Mouse (Mus musculus): Measurements from ENCODE around the gene Slc16a7. TPM values are rescaled to one million over a fixed set of nuclear protein-coding genes. Genes with fewer than 3 reads are reported as not detected.

The Slc16a7 gene
- polyA plus RNA-seq, 2 experiments = 3.4 to 9.7 TPM

DNA sequence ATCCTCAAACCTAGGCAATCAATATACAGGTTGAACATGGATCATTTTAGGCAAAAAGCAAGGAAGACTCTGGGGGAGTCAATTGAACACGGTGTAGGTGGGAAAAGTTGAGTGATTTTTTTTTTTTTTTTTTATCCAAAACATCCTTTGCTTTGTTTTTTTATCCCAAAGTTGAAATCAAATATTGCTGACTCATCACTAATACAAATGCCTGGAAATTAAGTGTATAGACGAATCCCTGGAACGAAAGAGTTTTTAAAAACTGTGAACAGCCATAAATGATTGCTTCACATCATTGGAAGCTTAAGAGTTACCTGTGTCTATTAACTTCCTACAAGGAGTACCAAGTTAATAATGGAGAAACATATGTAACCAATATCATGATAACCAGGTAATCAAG is 206.7 kb downstream of the Slc16a7 start:
- DNase-seq (ENCODE audit: low read depth in 3 of 3, low spot score in 3 of 3) = no peak
- no peak for ATAC-seq (ENCODE audit: insufficient read depth)

DNA sequence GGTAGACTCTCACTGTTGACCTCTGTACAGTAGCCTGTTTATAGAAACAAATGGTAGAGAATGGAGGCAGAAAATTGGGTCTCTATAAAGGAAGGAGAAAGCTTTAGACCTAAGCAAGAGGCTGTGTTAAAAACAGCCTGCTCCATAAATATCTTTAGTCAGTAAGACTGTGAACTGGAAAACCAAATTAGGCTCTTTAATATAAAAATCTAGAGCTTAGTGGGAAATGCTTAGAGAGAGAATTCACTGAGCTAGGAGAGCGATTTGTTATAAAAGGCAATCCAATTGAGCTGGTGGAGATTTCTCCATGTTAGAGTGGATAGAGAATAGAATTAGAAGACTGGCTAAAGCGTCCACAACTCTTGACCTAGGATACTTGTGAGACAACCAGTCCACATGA is 211.5 kb downstream of the Slc16a7 start:
- Histone ChIP-seq H3K27ac (no peak overlapping the region), H3K4me2 (ENCODE audit: low read depth) (no peak overlapping the region), H3K9me3 (ENCODE audit: control insufficient read depth, low read length) (no peaks in the 10 kb centered on the region), H3K4me1 (replicated peaks; ENCODE audit: control insufficient read depth in 2 of 2, insufficient read depth in 2 of 2, low read length in 1 of 2) (no peaks in the 10 kb centered on the region), H3K9ac (replicated peaks) (no peak overlapping the region), H3K36me3 (replicated peaks; ENCODE audit: control insufficient read depth, insufficient read depth, low read depth) (no peaks in the 10 kb centered on the region), H3K4me3 (ENCODE audit: insufficient read depth in 1 of 2, low read depth in 2 of 2, low read length in 2 of 2) (no peak overlapping the region), H3K27me3 (ENCODE audit: control insufficient read depth, insufficient read depth, low read length) (no peaks in the 10 kb centered on the region)
- no peak for ATAC-seq (ENCODE audit: insufficient read depth)
- no peak for DNase-seq (ENCODE audit: low read depth in 3 of 3, low spot score in 3 of 3)
- TF ChIP-seq EP300 (IDR thresholded peaks at IDR 0.05; ENCODE audit: low read depth) (no peak), CTCF (IDR thresholded peaks at IDR 0.05; ENCODE audit: low read depth) (no peak)
- WGBS (ENCODE audit: insufficient replicate concordance) = 55% methylated on average over 2 of the region's 2 CpGs

More for the DNA sequence above, 206.7 kb downstream of the Slc16a7 start:
- no peak for TF ChIP-seq CTCF (IDR thresholded peaks at IDR 0.05; ENCODE audit: low read depth)
- no peaks in the 10 kb centered on the region for H3K36me3 ChIP-seq (replicated peaks; ENCODE audit: control insufficient read depth, insufficient read depth, low read depth)
- no peaks in the 10 kb centered on the region for H3K4me1 ChIP-seq (replicated peaks; ENCODE audit: control insufficient read depth in 2 of 2, insufficient read depth in 2 of 2, low read length in 1 of 2)
- WGBS (ENCODE audit: insufficient replicate concordance) = 58% methylated on average over 3 of the region's 3 CpGs
- H3K4me3 ChIP-seq (ENCODE audit: insufficient read depth in 1 of 2, low read depth in 2 of 2, low read length in 2 of 2) = no peak overlapping the region
- H3K9me3 ChIP-seq (ENCODE audit: control insufficient read depth, low read length) = no peaks in the 10 kb centered on the region
- no peaks in the 10 kb centered on the region for H3K27me3 ChIP-seq (ENCODE audit: control insufficient read depth, insufficient read depth, low read length)
- no peak overlapping the region for H3K4me2 ChIP-seq (ENCODE audit: low read depth)
- H3K9ac ChIP-seq (replicated peaks) = no peak overlapping the region
- H3K27ac ChIP-seq = no peak overlapping the region

DNA sequence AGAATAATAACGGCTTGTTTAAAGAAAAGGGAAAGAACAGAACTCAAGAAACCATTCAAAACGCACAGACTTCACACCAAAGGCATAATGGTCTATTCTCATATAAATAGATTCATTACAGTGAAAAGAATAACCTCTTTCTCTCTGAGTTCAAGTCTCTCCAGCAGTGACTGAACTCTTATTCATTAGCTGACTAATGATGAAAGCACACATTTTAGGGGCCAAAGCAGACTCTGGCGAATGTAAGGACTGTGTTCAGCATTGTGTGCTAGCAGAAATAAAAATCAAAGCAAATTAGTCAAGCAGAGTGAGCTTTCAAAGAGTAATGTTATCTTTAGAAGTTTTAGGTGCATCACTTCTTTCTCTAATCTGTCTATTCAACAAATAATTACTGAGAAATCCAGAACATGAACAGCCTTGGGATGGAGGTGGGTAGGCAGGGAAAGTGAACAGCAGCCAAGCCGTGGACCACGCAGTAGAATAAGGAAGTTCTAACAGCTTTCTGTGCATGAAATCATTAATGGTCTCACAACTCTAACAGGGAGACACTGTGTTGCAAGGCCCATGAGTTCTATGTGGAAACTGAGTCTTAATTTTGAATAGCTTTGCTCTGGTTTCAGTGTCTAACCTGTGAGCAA is 214.1 kb downstream of the Slc16a7 start:
- H3K9ac ChIP-seq (replicated peaks) = no peak overlapping the region
- no peak overlapping the region for H3K27ac ChIP-seq
- DNase-seq (ENCODE audit: low read depth in 3 of 3, low spot score in 3 of 3) = no peak
- TF ChIP-seq EP300 (IDR thresholded peaks at IDR 0.05; ENCODE audit: low read depth) (no peak), CTCF (IDR thresholded peaks at IDR 0.05; ENCODE audit: low read depth) (no peak)
- H3K4me1 ChIP-seq (replicated peaks; ENCODE audit: control insufficient read depth in 2 of 2, insufficient read depth in 2 of 2, low read length in 1 of 2) = no peaks in the 10 kb centered on the region
- H3K36me3 ChIP-seq (replicated peaks; ENCODE audit: control insufficient read depth, insufficient read depth, low read depth) = no peaks in the 10 kb centered on the region
- H3K9me3 ChIP-seq (ENCODE audit: control insufficient read depth, low read length) = no peaks in the 10 kb centered on the region
- H3K27me3 ChIP-seq (ENCODE audit: control insufficient read depth, insufficient read depth, low read length) = no peaks in the 10 kb centered on the region
- 58% methylated on average over 5 of the region's 5 CpGs for WGBS (ENCODE audit: insufficient replicate concordance)
- H3K4me3 ChIP-seq (ENCODE audit: insufficient read depth in 1 of 2, low read depth in 2 of 2, low read length in 2 of 2) = no peak overlapping the region
- ATAC-seq (ENCODE audit: insufficient read depth) = no peak
- H3K4me2 ChIP-seq (ENCODE audit: low read depth) = no peak overlapping the region

DNA sequence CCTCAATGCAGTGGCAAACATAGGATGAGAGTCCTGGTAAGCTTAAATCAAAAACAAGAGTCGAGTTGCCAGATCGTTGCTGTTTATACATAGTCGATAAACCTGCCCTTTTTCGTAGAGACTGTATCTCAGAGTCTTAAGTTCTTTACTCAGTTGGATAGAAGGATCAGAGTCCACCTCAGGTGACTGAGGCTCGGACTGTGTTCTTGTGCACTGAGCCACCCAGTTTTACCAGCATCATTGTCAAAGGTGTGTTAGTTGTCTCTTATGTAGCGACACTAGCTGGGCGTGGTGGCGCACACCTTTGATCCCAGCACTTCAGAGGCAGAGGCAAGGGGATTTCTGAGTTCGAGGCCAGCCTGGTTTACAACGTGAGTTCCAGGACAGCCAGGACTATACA is 217.6 kb downstream of the Slc16a7 start:
- H3K4me1 ChIP-seq (replicated peaks; ENCODE audit: control insufficient read depth in 2 of 2, insufficient read depth in 2 of 2, low read length in 1 of 2) = no peaks in the 10 kb centered on the region
- WGBS (ENCODE audit: insufficient replicate concordance) = 67% methylated on average over 10 of the region's 10 CpGs
- no peak for ATAC-seq (ENCODE audit: insufficient read depth)

DNA sequence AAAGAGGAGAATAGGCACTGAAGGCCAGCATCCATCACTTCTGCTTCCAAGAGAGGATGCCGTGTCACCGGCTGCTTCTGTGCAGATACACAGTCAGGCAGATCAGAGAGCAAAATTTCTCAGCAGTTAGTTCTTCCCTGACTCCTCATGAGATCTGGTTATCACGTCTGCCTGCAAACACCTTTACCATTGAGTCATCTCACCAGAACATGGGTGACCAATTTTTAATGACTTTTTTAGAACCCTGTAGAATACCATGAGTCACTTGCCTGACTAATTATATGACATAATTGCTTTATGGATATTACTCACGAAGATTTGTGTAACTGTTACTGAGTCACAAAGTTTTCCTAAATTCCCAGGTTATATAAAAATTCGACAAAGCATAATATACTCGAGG is 218.1 kb downstream of the Slc16a7 start:
- TF ChIP-seq CTCF (IDR thresholded peaks at IDR 0.05; ENCODE audit: low read depth) (no peak), EP300 (IDR thresholded peaks at IDR 0.05; ENCODE audit: low read depth) (no peak)
- H3K27me3 ChIP-seq (ENCODE audit: control insufficient read depth, insufficient read depth, low read length) = no peaks in the 10 kb centered on the region

More for the DNA sequence above, 217.6 kb downstream of the Slc16a7 start:
- H3K9me3 ChIP-seq (ENCODE audit: control insufficient read depth, low read length) = no peaks in the 10 kb centered on the region
- H3K4me2 ChIP-seq (ENCODE audit: low read depth) = no peak overlapping the region
- no peaks in the 10 kb centered on the region for H3K27me3 ChIP-seq (ENCODE audit: control insufficient read depth, insufficient read depth, low read length)
- no peak for DNase-seq (ENCODE audit: low read depth in 3 of 3, low spot score in 3 of 3)
- H3K9ac ChIP-seq (replicated peaks) = no peak overlapping the region
- no peaks in the 10 kb centered on the region for H3K36me3 ChIP-seq (replicated peaks; ENCODE audit: control insufficient read depth, insufficient read depth, low read depth)
- no peak for TF ChIP-seq CTCF (IDR thresholded peaks at IDR 0.05; ENCODE audit: low read depth)
- TF ChIP-seq EP300 (IDR thresholded peaks at IDR 0.05; ENCODE audit: low read depth) = no peak
- H3K4me3 ChIP-seq (ENCODE audit: insufficient read depth in 1 of 2, low read depth in 2 of 2, low read length in 2 of 2) = no peak overlapping the region
- no peak overlapping the region for H3K27ac ChIP-seq

More for the DNA sequence above, 218.1 kb downstream of the Slc16a7 start:
- Histone ChIP-seq H3K4me1 (replicated peaks; ENCODE audit: control insufficient read depth in 2 of 2, insufficient read depth in 2 of 2, low read length in 1 of 2) (no peaks in the 10 kb centered on the region), H3K9me3 (ENCODE audit: control insufficient read depth, low read length) (no peaks in the 10 kb centered on the region), H3K4me2 (ENCODE audit: low read depth) (no peak overlapping the region), H3K27ac (no peak overlapping the region), H3K36me3 (replicated peaks; ENCODE audit: control insufficient read depth, insufficient read depth, low read depth) (no peaks in the 10 kb centered on the region), H3K9ac (replicated peaks) (no peak overlapping the region), H3K4me3 (ENCODE audit: insufficient read depth in 1 of 2, low read depth in 2 of 2, low read length in 2 of 2) (no peak overlapping the region)
- no peak for ATAC-seq (ENCODE audit: insufficient read depth)
- 53% methylated on average over 6 of the region's 6 CpGs for WGBS (ENCODE audit: insufficient replicate concordance)
- DNase-seq (ENCODE audit: low read depth in 3 of 3, low spot score in 3 of 3) = no peak

Measured in liver, embryonic 14.5 days (tissue).